Mouse (Mus musculus): ENCODE measurements at regions not wholly inside any gene's neighbourhood (a gene's known extent, or its start where the extent isn't known, plus 50 kb on each side); places are given as distances from the start of the nearest gene placed in this dataset.

DNA sequence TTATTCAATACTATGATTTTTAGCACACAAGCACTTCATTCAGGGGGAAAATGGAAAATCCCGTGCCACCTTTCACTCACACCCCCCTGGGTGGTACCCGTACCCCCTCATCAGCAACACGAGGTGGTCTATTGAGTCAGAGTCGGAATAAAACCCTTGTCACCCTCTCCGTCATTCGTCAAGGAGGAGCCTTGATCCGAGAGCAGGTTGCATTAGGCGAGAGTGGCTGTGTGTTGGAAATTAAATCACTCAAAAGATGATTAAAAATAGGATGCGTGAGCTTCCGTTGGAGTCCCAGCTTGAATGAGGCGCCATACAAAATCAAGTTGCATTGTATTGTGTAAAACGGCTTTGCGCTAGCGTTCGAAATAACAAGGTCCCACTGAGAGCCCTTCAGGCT, 236.5 kb upstream of the 3110018I06Rik start:
- no peak for DNase-seq (ENCODE audit: low spot score)

DNA sequence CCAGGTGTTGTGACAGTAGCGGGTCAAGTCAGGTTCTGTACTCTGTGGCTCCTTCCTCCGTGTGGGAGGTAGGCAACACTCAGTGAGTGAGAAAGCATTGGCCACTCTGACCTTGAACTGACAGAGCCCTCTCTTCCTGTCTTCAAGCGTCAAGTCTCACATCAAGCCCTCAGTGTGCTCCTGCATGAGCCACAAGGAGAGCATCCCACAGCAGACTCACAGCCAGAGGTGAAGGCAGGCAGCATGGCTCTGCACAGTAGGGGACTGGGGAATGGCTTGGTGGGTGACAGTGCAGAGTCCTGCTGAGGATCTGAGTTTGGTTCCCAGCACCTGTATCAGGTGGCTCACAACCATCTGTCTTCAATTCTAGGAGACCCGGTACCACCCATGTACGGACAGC, 226.4 kb upstream of the 3110018I06Rik start:
- DNase-seq (ENCODE audit: low spot score), result no peak

DNA sequence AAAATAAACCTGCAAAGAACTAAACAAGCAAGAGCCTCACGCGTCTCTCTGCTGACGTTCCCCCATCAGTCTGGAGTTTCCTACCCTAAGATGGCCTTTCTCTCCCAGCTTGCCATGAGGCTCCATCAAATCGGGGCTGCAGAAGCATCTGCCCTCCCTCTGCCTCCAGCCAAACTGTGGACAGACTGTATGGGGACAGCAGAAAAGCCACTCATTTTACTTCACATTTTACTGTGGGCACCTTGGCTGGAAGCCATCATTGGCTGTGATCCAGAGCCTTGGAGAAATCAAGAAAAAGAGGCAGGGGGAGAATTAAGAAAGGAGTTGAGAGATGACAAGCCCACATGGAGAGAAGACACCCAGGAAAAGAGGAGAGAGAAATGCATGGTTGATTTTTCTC, 225.9 kb upstream of the 3110018I06Rik start:
- no peak for DNase-seq (ENCODE audit: low spot score)

DNA sequence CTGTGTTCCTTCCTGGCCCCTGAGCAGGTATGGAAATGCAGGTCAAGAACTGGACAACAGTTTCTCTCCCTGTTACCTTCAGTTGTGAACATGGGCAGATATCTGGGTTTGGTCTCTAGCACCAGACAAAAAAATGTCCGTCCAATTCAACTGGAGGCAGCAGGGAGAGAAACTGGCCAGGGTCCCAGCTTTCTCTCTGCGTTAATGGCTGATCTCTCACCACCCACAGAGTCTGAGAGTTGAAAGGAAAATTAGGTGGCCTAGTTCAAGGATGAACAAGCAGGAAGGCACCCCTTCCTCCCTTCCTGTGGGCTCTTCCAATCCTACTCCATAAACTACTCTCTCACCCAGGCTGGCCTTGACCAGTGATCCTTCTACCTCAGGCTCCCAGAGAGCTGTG, 221.7 kb upstream of the 3110018I06Rik start:
- no peak for DNase-seq (ENCODE audit: low spot score)

DNA sequence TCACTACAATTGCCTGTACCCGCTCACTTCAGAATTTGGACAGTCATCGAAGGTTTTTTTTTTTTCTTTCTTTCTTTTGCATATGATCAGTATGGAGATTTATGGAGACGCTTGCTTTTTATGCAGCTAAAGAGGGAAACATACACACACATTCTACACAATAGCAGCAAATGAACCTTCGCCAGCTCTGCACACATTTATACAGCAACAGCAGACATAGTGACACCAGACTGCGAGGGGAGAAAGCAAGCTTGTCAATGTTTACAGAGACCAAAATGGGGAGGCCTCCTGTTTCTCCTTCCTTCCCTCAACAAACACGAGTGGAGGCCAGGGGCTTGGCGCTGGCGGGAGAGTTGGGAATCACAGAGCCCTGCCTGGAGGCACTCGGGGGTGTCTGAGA, 202.8 kb upstream of the 3110018I06Rik start:
- DNase-seq (ENCODE audit: low spot score), result no peak

DNA sequence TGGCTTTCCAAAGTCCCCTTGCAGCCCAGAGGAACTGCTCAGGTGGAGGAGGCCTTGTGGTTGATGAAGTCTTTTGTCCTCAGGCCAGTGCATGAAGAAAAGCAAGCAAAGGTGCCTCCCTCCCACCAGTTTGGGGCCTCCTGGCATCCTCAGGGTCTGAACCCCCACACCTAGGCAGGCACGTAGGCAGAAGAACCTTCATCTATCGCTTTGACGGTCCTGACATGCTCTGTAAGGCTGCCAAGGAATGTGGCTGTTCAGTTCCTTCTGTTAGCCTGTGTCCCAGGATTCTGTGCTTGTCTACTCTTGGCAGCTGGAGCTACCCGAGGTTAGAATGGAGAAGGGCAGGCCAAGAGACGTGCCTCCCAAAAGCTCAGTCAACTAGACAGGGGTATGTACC, 197.1 kb upstream of the 3110018I06Rik start:
- DNase-seq (ENCODE audit: low spot score), result no peak

DNA sequence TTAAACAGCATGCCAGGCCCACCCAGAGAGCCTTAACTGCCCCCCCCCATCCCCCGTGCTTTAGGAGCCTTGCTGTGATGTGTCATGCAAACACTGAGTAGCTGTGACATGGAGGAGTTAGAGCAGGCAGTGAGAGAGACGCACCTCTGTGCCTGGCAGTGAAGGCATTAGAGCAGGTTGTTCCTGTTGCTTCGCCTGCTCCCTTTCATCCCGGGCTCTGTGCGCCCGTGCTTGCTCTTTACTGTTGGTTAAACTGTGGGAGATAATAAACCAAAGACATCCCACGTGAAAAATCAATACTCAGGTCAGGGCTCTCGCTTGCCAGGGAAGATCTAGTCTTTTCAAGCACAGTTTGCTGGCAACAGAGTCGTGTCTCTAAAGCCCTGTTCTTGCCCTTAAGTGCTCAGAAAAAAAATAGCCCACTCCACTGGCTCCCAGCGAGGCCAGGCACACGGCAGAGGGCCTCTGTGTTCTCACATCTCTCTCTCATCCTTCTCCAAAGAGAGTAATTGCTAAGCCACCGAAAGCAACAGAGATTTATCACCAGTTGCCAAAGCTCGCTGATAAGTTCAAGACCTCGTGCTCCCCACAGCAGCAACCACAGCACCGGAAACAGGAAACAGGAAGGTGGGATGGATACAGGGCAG, 181.2 kb upstream of the 3110018I06Rik start:
- DNase-seq (ENCODE audit: low spot score), result no peak

DNA sequence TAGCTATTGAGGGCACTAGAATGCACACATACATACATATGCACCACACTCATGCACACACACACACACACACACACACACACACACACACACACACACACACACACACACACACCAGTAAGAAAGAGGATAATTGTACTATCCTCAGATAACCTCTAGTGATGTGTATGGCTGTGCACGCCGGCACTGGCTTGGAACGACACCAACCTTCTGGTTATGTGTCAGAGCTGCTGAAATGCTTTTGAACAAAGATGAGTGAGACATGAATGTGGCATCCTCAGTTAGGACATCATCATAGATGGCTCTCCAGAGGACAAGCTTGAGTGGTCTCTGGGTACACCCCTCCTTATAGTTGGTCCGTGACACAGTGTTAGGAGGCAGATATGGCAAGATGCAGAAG, 173.0 kb upstream of the 3110018I06Rik start:
- no peak for DNase-seq (ENCODE audit: low spot score)

DNA sequence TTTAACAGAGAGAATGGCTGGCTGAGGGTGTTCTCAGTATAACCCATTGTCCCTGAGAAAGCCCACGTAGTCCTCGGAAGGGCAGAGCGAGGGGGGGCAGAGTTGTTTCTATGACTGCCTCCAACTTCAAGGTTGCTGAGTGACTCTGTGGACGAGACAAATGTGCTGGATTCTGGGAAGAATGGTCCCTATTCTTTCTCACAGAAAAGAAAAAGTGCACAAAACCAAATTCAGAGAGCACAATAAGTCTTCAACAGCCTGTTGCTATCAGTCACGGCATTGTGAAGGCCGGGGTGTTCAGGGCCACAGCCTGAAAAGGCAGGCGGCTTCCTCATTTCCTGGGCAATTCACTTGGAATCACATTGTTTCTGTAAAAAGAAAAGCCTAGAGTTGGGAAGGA, 165.6 kb upstream of the 3110018I06Rik start:
- no peak for DNase-seq (ENCODE audit: low spot score)

DNA sequence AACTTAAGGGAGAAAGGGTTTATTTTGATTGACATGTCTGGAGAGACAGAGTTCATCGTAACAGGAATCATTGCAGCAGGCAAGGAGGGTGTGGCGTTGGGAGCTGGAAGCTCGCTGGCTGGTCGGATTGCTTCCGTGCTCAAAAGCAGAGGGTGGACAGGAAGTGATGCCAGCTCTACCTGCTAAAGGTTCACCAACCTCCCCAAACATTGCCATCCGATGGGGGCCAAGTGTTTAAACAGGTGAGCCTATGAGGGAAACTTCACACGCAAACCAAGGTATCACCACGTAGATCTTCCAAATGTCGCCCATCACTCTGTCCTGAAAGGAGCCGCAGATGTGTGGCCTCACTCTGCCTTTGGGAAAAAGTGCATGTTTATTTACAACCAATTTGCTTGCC, 162.3 kb upstream of the 3110018I06Rik start:
- no peak for DNase-seq (ENCODE audit: low spot score)

DNA sequence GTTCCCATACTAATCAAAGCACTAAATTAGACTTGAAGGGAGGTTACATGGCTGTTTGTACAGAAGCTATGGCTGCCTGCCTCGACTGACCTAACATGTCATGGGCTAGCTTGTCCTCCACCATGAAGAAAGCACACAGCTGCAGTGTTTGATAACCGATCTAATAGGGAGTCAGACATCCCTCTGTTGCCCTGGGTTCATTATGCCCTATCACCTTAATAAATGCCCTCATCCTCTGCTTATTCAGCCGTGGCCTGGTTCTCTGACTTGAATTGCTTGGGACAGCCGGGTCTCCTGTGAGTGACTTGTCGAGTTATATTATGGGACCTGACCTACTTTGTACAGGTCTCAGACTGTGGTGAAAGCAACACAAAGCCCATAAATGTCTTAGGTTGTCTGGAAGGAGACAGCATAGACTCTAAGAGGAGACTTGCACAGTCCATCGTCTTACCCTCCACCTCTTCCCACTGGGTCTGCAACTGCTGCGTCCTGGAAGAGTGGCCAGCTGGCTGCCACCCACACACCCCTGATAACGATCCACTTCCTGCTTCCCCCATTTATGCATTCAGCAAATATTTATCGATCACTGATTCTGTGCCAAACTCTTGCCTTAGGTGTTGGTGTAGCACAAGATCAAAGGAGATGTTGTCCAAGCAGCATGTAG, 161.2 kb upstream of the 3110018I06Rik start:
- peak; percentile 57 for DNase-seq (ENCODE audit: low spot score)

DNA sequence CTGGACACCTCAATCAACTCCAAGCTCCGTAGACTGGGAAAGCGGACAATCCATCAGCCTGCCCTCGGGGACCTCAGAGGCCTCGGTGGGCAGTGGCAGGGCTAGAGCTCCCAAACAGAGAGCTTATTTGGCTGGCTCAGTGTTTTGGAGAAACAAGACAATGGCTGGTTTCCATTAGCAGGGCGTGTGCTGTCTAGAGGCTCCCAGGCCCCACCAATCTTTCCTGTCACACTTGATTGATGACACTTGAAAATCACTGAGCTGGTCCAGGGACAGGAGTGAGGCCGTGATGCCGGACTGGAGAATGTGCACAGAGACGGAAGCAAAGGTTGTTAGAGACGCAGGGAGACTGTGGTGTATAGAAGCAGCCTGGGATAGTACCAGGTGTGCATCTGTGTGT, 159.4 kb upstream of the 3110018I06Rik start:
- peak; percentile 25 for DNase-seq (ENCODE audit: low spot score)

DNA sequence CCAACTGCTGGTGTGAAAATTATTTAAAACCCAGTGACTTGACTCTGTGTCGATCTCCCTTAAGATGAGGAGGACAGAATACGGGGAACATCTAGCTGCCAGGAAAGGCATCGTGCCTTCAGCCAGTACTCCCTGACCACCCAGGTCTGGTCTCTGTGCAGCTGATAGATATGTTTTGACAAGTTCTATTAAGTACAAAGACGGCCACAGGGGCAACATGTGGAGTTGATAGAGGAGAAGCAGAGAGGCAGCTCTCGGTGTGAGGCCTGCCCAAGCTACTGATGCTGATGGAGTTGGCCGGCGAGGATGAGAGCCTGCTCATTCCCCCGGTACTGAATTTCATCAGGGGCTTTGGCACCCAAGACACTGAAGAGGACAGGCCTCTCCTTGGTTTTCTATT, 154.1 kb upstream of the 3110018I06Rik start:
- peak; percentile 51 for DNase-seq (ENCODE audit: low spot score)

DNA sequence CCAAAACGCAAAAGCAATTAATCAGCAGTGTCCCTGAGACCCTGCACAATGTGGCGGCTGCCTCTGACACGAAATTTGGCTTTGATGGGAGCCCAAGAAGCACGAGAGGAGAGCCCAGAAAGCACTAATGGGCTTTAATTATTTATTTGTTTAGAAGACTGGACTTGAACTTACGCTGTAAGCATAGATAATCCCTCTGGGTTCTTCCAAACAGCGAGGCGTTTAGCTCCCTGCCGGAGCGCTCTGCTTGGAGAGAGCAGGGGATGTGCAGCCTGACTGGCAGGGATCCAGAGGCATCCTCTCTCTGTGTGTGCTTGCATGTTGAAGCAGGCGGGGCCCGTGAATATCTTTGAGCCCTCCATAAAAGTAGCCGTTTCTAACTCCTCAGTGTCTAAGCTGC, 153.3 kb upstream of the 3110018I06Rik start:
- DNase-seq (ENCODE audit: low spot score), result no peak

DNA sequence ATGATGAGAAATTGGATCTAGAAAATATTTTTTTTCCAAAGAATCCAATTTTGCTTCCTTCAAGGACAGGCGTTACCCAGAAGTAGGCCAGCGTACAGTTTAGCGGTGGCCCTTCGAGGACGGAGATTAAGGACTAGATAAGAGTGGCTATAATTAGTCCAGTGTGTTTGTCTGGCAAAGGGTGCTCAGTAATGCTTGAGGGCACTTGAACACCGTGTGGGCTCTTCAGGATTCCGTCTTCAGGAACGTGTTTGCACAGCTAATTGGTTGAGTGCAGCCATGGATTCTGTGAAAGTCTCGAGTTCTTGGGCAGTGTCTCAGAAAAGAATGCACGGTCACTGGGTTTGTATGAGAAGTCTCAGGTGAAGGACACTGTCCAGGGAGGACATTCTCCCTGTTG, 149.7 kb upstream of the 3110018I06Rik start:
- DNase-seq (ENCODE audit: low spot score), result no peak

DNA sequence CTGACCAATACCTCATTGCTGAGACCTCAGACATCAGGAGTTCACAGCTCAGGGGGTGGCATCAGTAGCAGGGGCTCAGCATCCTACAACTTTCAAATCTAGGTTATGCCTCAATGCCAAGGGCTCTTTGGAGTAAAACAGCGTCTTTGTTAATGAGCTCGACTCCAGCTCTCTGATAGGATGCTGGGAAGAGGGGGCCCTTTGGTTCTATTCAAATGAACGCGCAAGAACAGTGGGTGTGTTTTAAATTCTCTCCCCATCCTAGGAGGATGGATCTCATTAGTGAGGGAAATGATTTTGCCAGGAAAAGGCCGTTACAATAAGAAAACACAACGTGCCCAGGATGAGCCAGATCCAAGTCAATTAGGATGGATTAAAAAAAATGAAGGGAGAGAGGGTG, 132.2 kb upstream of the 3110018I06Rik start:
- peak; percentile 8 for DNase-seq (ENCODE audit: low spot score)

DNA sequence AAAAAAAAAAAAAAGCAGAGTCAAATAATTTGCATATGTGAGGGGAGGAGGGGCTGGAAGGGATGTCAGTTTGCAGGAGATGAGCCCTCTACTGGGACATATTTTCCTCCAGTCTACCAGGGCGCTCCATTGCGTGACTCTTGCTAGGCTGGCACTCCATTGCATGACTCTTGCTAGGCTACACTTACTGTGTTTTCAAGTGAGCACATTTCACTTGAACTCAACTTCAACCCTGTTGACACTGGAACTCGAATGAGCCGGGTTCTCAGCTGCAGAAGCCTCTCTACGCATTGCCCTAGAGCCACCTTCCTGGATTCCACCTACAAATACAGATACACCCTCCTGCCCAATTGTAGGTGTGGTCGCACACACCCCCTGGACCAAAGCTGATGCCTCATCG, 131.5 kb upstream of the 3110018I06Rik start:
- no peak for DNase-seq (ENCODE audit: low spot score)

DNA sequence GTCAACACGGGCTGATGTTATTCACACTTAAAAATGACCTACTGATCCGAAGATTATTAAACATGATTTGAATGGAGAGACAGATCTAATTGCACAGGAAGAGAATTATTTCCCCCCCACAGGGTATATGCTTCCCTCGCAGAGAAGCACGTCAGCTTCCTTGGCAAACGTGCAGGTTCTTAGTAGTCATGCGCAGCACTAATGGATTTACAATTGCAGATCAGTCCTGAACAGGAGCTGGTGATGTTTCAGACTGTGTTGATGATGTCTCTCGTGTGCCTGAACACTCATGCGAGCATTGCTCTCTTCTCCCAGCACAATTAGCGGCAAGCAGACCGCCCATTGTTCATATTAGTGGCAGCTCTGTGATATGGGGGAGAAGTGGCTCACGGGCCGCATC, 127.9 kb upstream of the 3110018I06Rik start:
- no peak for DNase-seq (ENCODE audit: low spot score)

DNA sequence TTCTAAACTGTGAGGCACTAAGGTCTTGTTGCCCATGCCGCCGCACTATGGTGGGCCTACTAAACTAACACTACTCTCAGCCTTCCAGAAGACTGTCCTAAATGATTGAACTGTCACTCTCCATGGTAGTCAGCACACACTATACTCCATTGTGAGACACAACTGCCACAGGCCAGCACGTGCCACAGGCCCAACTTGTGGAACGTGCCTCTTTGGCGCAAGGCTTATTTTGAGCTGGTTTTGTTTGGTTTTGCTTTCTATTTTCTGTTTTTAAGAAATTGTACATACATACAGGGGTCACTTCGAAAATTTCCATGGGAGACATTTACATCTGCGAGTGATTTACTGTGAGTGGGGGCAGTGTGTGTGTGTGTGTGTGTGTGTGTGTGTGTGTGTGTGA, 126.8 kb upstream of the 3110018I06Rik start:
- DNase-seq (ENCODE audit: low spot score), result no peak

DNA sequence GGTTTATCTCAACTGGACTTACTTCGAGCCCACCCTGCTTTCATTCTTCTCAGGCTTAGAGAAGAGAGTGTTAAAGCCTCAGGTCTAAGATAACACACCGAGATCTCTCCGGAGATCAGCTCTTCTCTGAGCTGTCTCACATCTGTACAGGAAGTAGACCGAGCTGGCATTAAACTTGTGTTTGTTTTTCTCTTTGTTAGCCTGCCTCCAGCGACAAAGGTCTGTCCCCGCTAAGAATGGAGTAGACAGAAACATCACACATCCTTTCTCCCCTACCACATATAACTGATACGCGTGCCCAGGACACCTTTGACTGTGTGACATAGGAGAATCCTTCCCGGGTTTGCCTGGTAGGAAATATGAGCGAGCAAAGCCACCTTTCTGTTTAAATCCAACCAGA, 126.3 kb upstream of the 3110018I06Rik start:
- no peak for DNase-seq (ENCODE audit: low spot score)

DNA sequence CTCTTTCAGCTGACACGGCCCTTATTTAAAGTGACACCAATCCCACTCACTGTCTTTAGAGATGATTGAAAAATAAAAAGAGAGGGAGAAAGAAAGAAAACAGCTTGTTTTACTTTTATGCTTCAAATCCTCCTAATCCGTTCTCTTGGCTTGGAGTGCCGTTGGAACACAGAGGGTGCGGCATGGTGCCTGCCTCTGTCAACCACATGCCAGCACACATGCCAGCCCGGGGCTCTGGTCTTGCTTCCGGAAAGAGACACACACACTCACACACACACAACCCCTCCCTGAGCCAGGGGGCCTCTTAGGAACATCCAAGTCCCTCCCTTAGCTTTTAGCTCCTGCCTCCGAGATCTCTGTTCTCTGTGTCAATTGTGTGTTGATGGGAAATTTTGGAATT, 116.2 kb upstream of the 3110018I06Rik start:
- DNase-seq (ENCODE audit: low spot score), result no peak

DNA sequence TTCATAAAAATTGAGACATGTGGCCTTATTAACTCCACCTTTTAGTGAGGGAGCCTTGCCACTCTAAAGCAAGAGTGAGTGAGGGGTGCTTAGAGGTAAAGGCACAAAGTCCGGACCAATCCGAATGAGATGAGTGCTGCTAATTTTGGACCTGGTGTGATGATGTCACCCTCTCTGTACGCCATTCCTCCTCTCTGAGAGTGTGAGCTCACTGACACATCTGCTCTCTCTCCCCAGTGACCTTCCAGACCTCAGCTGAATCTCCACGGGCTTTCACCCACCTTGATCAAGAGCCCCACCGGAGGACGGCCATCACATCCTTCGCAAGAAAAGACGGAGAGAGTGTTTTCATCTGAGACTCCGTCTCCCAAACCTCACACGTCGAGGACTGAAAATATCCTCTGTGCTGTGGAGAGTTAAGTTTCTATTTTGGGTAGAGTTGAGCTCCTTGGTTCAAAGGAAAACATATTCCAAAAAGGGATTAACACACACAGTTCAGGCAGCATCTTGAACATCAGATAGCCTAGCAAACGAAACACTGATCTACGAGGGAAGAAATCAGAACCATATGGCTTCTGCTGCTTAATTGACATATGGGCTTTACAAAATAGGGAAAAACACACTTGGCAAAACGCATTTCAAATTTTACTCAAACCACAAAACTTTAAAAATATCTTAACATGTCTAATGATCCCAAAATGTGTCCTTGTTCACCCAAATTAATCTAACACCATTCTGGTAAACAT, 96.2 kb upstream of the 3110018I06Rik start:
- no peak for DNase-seq (ENCODE audit: low spot score)

DNA sequence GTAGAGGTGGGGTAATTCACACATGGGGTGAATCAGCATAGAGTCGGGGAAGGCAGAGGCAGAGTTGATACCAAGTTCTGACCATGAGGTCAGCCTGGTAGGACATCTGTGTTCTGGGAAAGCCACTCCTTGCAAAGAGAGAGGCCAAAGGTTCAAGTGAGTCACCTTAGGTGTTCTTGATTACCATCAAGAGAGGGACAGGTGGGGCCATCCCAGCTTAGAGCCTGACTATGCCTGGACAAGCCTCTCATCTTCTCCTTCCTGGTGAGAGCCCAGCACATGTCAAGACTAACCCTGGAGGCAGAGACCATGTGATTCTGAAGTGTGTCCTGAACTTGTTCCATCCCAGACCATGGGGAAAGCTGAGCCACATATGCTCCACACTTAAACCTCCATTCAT, 94.0 kb upstream of the 3110018I06Rik start:
- no peak for DNase-seq (ENCODE audit: low spot score)

DNA sequence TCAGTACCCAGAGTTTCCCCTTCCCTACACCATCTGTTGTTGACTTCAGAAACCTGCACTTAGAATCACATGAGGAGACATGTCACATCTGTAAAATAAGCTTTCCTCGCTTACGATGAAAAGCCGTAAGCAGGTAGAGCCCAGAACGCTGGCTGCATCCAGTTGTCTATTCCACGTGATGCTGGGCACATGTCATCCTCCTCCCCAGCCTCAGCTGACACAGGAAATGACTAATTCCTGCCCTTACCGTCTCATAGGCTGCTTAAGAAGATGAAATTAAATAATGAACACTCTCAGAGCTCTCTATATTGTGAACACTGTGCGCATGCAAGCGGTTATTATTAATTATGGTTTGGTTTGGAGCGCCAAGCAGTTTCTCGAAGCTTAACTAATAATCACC, 83.6 kb upstream of the 3110018I06Rik start:
- no peak for DNase-seq (ENCODE audit: low spot score)

All from retina, embryonic 14.5 days (tissue).